Mouse (Mus musculus): ENCODE results near the gene Srsf10.

The Srsf10 gene

GRCm38 (mm10) chr4:135855536-135856222 lies at the start of gene Srsf10:
Gene Srsf10 (plus strand): TSS chr4:135855747.
- peak; percentile 93 to 96 for DNase-seq (ENCODE audit: low spot score in 2 of 2)

GRCm38 (mm10) chr4:135814896-135815295 lies 40.7 kb upstream of the Srsf10 start:
- no peak for DNase-seq (ENCODE audit: low spot score in 2 of 2)

- DNase-seq (ENCODE audit: low spot score in 2 of 2), result peak; percentile 24 to 45
Observed at GRCm38 (mm10) chr4:135816905-135817622, 38.5 kb upstream of the Srsf10 start.

- no peak for DNase-seq (ENCODE audit: low spot score in 2 of 2)
Observed at GRCm38 (mm10) chr4:135818366-135818765, 37.2 kb upstream of the Srsf10 start.

- DNase-seq (ENCODE audit: low spot score in 2 of 2), result peak; percentile 11 to 24
Observed at GRCm38 (mm10) chr4:135819826-135820526, 35.6 kb upstream of the Srsf10 start.

- DNase-seq (ENCODE audit: low spot score in 2 of 2), result no peak
Observed at GRCm38 (mm10) chr4:135821772-135822171, 33.8 kb upstream of the Srsf10 start.

- peak; percentile 23 to 58 for DNase-seq (ENCODE audit: low spot score in 2 of 2)
Observed at GRCm38 (mm10) chr4:135823298-135823697, 32.2 kb upstream of the Srsf10 start.

- no peak for DNase-seq (ENCODE audit: low spot score in 2 of 2)
Observed at GRCm38 (mm10) chr4:135824254-135824653, 31.3 kb upstream of the Srsf10 start.

- no peak for DNase-seq (ENCODE audit: low spot score in 2 of 2)
Observed at GRCm38 (mm10) chr4:135828491-135828890, 27.1 kb upstream of the Srsf10 start.

GRCm38 (mm10) chr4:135832070-135832469 lies 23.5 kb upstream of the Srsf10 start:
- DNase-seq (ENCODE audit: low spot score in 2 of 2), result no peak

- DNase-seq (ENCODE audit: low spot score in 2 of 2), result no peak
Observed at GRCm38 (mm10) chr4:135833301-135834123, 22.0 kb upstream of the Srsf10 start.

- no peak for DNase-seq (ENCODE audit: low spot score in 2 of 2)
Observed at GRCm38 (mm10) chr4:135834124-135834717, 21.3 kb upstream of the Srsf10 start.

- no peak for DNase-seq (ENCODE audit: low spot score in 2 of 2)
Observed at GRCm38 (mm10) chr4:135838925-135839292, 16.6 kb upstream of the Srsf10 start.

GRCm38 (mm10) chr4:135839293-135840011 lies 16.1 kb upstream of the Srsf10 start:
- DNase-seq (ENCODE audit: low spot score in 2 of 2), result no peak

- DNase-seq (ENCODE audit: low spot score in 2 of 2), result no peak
Observed at GRCm38 (mm10) chr4:135844400-135844799, 11.1 kb upstream of the Srsf10 start.

- no peak for DNase-seq (ENCODE audit: low spot score in 2 of 2)
Observed at GRCm38 (mm10) chr4:135847581-135847980, 8.0 kb upstream of the Srsf10 start.

GRCm38 (mm10) chr4:135850411-135851095 lies 5.0 kb upstream of the Srsf10 start:
- no peak for DNase-seq (ENCODE audit: low spot score in 2 of 2)

GRCm38 (mm10) chr4:135851942-135852341 lies 3.6 kb upstream of the Srsf10 start:
- DNase-seq (ENCODE audit: low spot score in 2 of 2), result no peak

- DNase-seq (ENCODE audit: low spot score in 2 of 2), result no peak
Observed at GRCm38 (mm10) chr4:135853987-135854546, 1.5 kb upstream of the Srsf10 start.

- no peak for DNase-seq (ENCODE audit: low spot score in 2 of 2)
Observed at GRCm38 (mm10) chr4:135854630-135855029, 917 bp upstream of the Srsf10 start.
